Mouse (Mus musculus) myocyte (in vitro differentiated cells): Measurements from ENCODE around the gene Tmub2. TPM values are rescaled to one million over a fixed set of nuclear protein-coding genes. Genes with fewer than 3 reads are reported as not detected.

ENCODE experiments used
- H3K27me3 ChIP-seq: one replicate; pipeline ENCODE4 v1.6.1; 2011; ENCODE audit not compliant: control insufficient read depth, insufficient read depth, insufficient read length
- H3K36me3 ChIP-seq: one replicate; pipeline ENCODE4 v1.6.1; 2011; ENCODE audit not compliant: control insufficient read depth, insufficient read depth
- H3K4me2 ChIP-seq: one replicate; pipeline ENCODE4 v1.6.1; 2011; ENCODE audit warnings: low read depth, control low read depth
- H3K4me3 ChIP-seq: one replicate; pipeline ENCODE4 v1.5.1; 2011; ENCODE audit warnings: mild to moderate bottlenecking, control low read depth, moderate library complexity
- H3K79me2 ChIP-seq: one replicate; pipeline ENCODE4 v1.6.1; 2011; ENCODE audit not compliant: control insufficient read depth, insufficient read depth
- H3ac ChIP-seq: one replicate; pipeline ENCODE4 v1.6.1; 2011; ENCODE audit not compliant: control insufficient read depth, insufficient read length
- CEBPB ChIP-seq: IDR thresholded peaks from 2 replicates; pipeline ENCODE4 v1.6.1; 2011; ENCODE audit warnings: mild to moderate bottlenecking, moderate library complexity; ENCODE audit not compliant: poor library complexity, insufficient read depth, severe bottlenecking
- E2F4 ChIP-seq: IDR thresholded peaks from one replicate; pipeline ENCODE4 v1.6.1; 2011; ENCODE audit warnings: mild to moderate bottlenecking, control low read depth, moderate library complexity; ENCODE audit not compliant: insufficient read depth
- MAX ChIP-seq: IDR thresholded peaks from one replicate; pipeline ENCODE4 v1.6.1; 2011; ENCODE audit warnings: low read depth, mild to moderate bottlenecking, control low read depth
- MYOD1 ChIP-seq, 3 experiments: IDR thresholded peaks; one replicate each; pipeline ENCODE4 v1.6.1; 2011; ENCODE audit warnings: control low read depth in 2 of 3, low read depth in 2 of 3, mild to moderate bottlenecking in 2 of 3, moderate library complexity in 1 of 3; ENCODE audit not compliant: insufficient read length in 2 of 3, control insufficient read depth in 1 of 3
- MYOG ChIP-seq, 3 experiments: IDR thresholded peaks; one replicate each; pipeline ENCODE4 v1.6.1; 2011; ENCODE audit warnings: control low read depth in 2 of 3, low read depth in 2 of 3, mild to moderate bottlenecking in 2 of 3; ENCODE audit not compliant: insufficient read length in 2 of 3, control insufficient read depth in 1 of 3, insufficient read depth in 1 of 3
- POLR2A ChIP-seq: IDR thresholded peaks from one replicate; pipeline ENCODE4 v1.6.1; 2011; ENCODE audit warnings: low read depth, mild to moderate bottlenecking, control low read depth, moderate library complexity; ENCODE audit not compliant: insufficient read length
- POLR2AphosphoS2 ChIP-seq: IDR thresholded peaks from one replicate; pipeline ENCODE4 v1.6.1; 2011; ENCODE audit warnings: low read depth, control low read depth; ENCODE audit not compliant: insufficient read length
- REST ChIP-seq: IDR thresholded peaks from one replicate; pipeline ENCODE4 v1.6.1; 2011; ENCODE audit warnings: mild to moderate bottlenecking, control low read depth, moderate library complexity; ENCODE audit not compliant: insufficient read depth, insufficient read length
- SRF ChIP-seq: IDR thresholded peaks from one replicate; pipeline ENCODE4 v1.6.1; 2011; ENCODE audit warnings: low read depth; ENCODE audit not compliant: control insufficient read depth, insufficient read length
- TCF12 ChIP-seq: IDR thresholded peaks from one replicate; pipeline ENCODE4 v1.6.1; 2011; ENCODE audit warnings: mild to moderate bottlenecking, control low read depth; ENCODE audit not compliant: poor library complexity, insufficient read depth, severe bottlenecking
- TCF3 ChIP-seq: IDR thresholded peaks from one replicate; pipeline ENCODE4 v1.6.1; 2011; ENCODE audit warnings: low read depth, control low read depth; ENCODE audit not compliant: insufficient read length
- USF1 ChIP-seq: IDR thresholded peaks from one replicate; pipeline ENCODE4 v1.6.1; 2011; ENCODE audit warnings: low read depth, mild to moderate bottlenecking, control low read depth, moderate library complexity
- polyA plus RNA-seq: library from polyadenylated mRNA; unstranded; fragments of >200 nt; fragmentation: generic; extraction: Trizol; gene quantifications from one replicate; pipeline ENCODE4 v1.2.1, GENCODE M21; 2012; ENCODE audit warnings: missing spikeins

Tmub2 gene
- polyA plus RNA-seq, 1 experiment, result 39.5 TPM

DNA sequence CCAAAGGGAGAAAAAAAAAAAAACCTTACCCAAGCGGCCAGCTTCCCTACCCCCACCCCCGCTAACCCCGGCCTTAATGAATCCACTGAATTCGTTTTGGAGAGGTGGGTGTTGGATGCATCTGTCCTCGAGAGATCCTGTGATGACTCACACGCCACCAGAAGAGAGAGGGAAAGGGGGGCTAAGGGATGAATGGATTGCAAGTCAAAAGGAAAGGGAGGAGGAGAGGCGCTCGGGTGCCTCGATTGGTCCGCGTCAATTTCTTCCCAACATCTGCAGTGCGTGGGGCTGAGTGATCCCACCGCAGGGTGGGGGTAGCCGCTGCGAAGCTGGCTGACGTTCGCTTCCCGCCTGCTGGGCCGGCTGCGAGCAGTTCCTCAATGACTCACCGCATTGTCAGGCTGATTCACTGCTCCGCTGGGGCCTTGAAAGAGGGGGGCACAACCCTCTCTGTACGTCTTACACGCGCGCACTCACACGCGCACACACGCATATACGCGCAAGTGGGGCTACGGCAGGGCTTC lies 39.7 kb upstream of the Tmub2 start:
- no peaks in the 10 kb centered on the region for H3K27me3 ChIP-seq
- peaks cover 9% of the 10 kb centered on the region for H3K79me2 ChIP-seq
- H3K36me3 ChIP-seq, result no peaks in the 10 kb centered on the region
- peak overlapping the region; percentile 81 for H3K4me2 ChIP-seq
- TF ChIP-seq CEBPB (no peak), POLR2AphosphoS2 (no peak), E2F4 (peak; percentile 27), MYOG (IDR thresholded peaks at IDR 0.05; ENCODE audit: control insufficient read depth in 1 of 3, insufficient read depth in 1 of 3, insufficient read length in 2 of 3, low read depth in 2 of 3) (peak in 2 of 3 experiments; percentile 28 to 58), TCF3 (no peak), REST (no peak), TCF12 (peak; percentile 2), USF1 (no peak), MYOD1 (IDR thresholded peaks at IDR 0.05; ENCODE audit: control insufficient read depth in 1 of 3, insufficient read length in 2 of 3, low read depth in 2 of 3) (peak in 1 of 3 experiments; percentile 74), POLR2A (peak; percentile 34), MAX (no peak), SRF (no peak)
- H3K4me3 ChIP-seq, result peak overlapping the region; percentile 19
- no peak overlapping the region for H3ac ChIP-seq

DNA sequence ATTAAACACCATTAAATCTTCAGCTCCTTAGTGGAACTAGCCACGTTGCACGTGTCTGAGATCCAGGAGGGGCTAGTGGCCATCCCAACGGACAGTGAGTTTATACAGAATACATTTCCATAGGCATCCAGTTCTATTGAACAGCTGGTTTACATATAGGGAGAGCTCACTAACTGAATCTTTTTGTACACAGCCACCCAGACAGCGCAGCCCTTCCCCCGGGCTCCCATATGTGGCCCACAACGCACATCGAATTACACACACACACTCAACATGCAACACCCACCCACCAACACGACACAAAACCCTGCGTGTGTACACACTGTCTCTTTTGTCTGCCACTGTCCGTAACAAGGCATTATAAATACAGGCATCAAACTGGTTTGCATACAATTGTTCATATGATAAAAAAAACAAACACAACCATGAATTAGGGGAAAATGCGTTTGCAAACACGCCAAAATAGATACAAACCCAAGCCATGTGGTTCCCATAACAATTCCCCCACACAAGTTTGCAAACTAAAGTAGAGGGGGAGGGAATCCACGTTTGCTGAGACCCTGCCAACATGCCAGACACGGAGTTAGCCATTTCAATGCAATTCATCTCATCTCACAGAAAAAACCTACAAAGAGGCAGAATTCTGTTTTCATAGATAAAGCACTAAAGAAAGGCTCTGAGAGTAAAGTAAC lies 39.0 kb upstream of the Tmub2 start:
- peak overlapping the region; percentile 81 for H3K4me2 ChIP-seq
- H3K27me3 ChIP-seq, result no peaks in the 10 kb centered on the region
- TF ChIP-seq MYOG (IDR thresholded peaks at IDR 0.05; ENCODE audit: control insufficient read depth in 1 of 3, insufficient read depth in 1 of 3, insufficient read length in 2 of 3, low read depth in 2 of 3) (no peak), MAX (no peak), USF1 (no peak), MYOD1 (IDR thresholded peaks at IDR 0.05; ENCODE audit: control insufficient read depth in 1 of 3, insufficient read length in 2 of 3, low read depth in 2 of 3) (no peak), POLR2A (no peak), POLR2AphosphoS2 (no peak), TCF12 (no peak), CEBPB (no peak), TCF3 (no peak), REST (no peak)
- H3K4me3 ChIP-seq, result peak overlapping the region; percentile 19
- H3K79me2 ChIP-seq, result peaks cover 9% of the 10 kb centered on the region
- no peak overlapping the region for H3ac ChIP-seq
- no peaks in the 10 kb centered on the region for H3K36me3 ChIP-seq

DNA sequence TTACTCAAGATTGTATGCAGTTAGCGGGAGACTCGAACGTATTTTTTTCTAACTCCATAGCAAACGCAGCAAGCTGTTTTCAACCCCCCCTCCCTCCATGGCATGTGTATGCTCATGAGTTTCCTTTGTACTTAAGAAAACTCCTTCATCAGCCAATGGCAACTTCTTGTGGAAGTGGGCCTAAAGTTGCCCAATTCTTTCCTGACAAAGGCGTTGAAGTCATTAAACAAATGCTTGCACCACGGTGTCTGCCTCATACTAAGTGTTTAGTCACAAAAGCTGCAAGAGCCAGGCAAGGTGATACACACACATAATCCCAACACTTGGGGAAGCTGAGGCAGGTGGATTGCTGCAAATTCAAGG lies 38.5 kb upstream of the Tmub2 start:
- no peak overlapping the region for H3ac ChIP-seq
- H3K27me3 ChIP-seq, result no peaks in the 10 kb centered on the region
- H3K79me2 ChIP-seq, result peaks cover 9% of the 10 kb centered on the region
- TF ChIP-seq USF1, result no peak
- TF ChIP-seq POLR2A, result no peak
- TF ChIP-seq MAX, result no peak
- no peak overlapping the region for H3K4me3 ChIP-seq
- H3K36me3 ChIP-seq, result no peaks in the 10 kb centered on the region
- H3K4me2 ChIP-seq, result no peak overlapping the region

DNA sequence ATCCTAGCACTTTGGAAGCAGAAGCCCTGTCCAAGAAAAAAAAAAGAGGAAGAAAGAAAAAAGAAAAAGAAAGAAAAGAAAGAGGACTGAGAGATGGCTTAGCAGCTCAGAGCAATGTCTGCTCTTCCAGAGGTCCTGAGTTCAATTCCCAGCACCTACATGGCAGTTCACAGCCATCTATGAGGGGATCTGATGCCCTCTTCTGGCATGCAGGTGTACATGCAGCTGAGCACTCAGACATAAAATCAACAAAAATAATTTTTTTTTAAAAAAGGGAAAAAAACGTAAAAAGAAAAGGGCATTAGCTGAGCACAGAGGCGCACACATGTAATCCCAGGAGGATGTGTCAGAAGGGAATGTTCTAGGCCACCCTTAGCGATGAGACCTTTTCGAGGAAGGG lies 37.9 kb upstream of the Tmub2 start:
- Histone ChIP-seq H3K4me3 (no peak overlapping the region), H3ac (no peak overlapping the region), H3K27me3 (no peaks in the 10 kb centered on the region), H3K4me2 (no peak overlapping the region), H3K36me3 (no peaks in the 10 kb centered on the region), H3K79me2 (peaks cover 9% of the 10 kb centered on the region)
- TF ChIP-seq REST (no peak), POLR2AphosphoS2 (no peak), TCF12 (no peak), SRF (no peak), POLR2A (no peak), TCF3 (no peak), MAX (no peak), USF1 (no peak), CEBPB (no peak), MYOD1 (IDR thresholded peaks at IDR 0.05; ENCODE audit: control insufficient read depth in 1 of 3, insufficient read length in 2 of 3, low read depth in 2 of 3) (no peak), E2F4 (no peak), MYOG (IDR thresholded peaks at IDR 0.05; ENCODE audit: control insufficient read depth in 1 of 3, insufficient read depth in 1 of 3, insufficient read length in 2 of 3, low read depth in 2 of 3) (no peak)

DNA sequence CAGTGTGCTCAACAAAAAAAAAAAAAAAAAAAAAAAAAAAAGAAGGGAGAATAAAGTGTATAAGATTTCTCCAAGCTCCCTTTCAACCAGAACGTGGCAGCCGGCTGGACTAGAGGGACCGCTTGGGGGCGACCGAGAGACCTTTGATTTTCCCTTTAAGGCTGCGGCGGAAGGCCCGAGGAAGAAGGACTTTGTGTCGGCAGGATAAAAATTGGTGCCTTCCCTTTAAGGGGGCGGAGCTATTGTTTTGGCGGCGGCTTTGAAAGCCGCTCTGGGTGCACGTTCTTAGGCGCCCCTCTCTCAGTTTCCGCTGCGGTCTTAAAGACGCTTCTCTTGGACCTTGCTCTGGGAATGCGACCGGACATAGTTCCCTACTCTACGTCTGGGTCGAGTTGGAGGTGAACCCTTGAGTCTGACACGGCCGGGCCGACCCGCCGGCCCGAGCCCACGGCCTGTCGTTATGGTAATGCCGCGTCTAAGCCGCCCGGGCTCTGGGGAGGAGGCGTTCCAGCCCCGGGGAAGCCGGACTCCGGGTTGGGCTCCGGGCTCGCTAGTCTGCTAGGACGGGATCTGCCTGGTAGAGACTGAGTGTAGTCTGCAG lies 36.0 kb upstream of the Tmub2 start, which contains the start of gene BC030867:
Gene BC030867, plus strand, starts transcription at position 253 of the 601 bp plus-strand sequence.
- Histone ChIP-seq H3ac (no peak within 1 kb of the TSS), H3K4me2 (peak within 1 kb of the TSS; percentile 79), H3K27me3 (no peaks in the 10 kb centered on the region), H3K4me3 (peak within 1 kb of the TSS; percentile 50), H3K79me2 (peaks cover 9% of the 10 kb centered on the region), H3K36me3 (no peaks in the 10 kb centered on the region)
- TF ChIP-seq TCF12 (no peak), TCF3 (no peak), POLR2A (peak; percentile 29), CEBPB (no peak), USF1 (no peak), REST (no peak), SRF (peak; percentile 57), E2F4 (peak; percentile 97)
